8 mouse cellular contexts compared by ENCODE assay signal in genomic region chr16:20213591-20214226, GRCm38 (mm10). TPM values are rescaled to one million over a fixed set of nuclear protein-coding genes. Genes with fewer than 3 reads are reported as not detected.
DNase-seq lines count a peak whose midpoint lies in the region; ATAC-seq and TF ChIP-seq lines count a peak whose summit lies in the region.

No protein-coding gene starts in this region.

- H3K9ac ChIP-seq in heart, postnatal 0 days (replicated peaks; ENCODE audit: low read depth, low read length): no peak overlapping the region

- peak; percentile 76 for TF ChIP-seq CTCF in heart, postnatal 0 days (IDR thresholded peaks at IDR 0.05; ENCODE audit: low read depth)

- no peaks in the 10 kb centered on the region for H3K27me3 ChIP-seq in heart, postnatal 0 days (ENCODE audit: control insufficient read depth, insufficient read depth, low read length)

- peak; percentile 30 for DNase-seq in gastrocnemius, postnatal 10 days
- no peak for DNase-seq in gastrocnemius, postnatal 36 days
- DNase-seq in testis, postnatal 10 days (ENCODE audit: low spot score): peak; percentile 64
- DNase-seq in testis, postnatal 14 days (ENCODE audit: low spot score): no peak
- peak; percentile 39 for DNase-seq in cerebellum, adult 11-12 months
- peak; percentile 44 for DNase-seq in heart, postnatal 0 days (ENCODE audit: low spot score)
- DNase-seq in left cerebral cortex, postnatal 4 days: peak; percentile 41
- peak; percentile 26 for DNase-seq in skeletal muscle tissue, adult 2 months (ENCODE audit: low read depth, low spot score)

- H3K4me1 ChIP-seq in heart, postnatal 0 days (ENCODE audit: control insufficient read depth, insufficient read depth): no peaks in the 10 kb centered on the region

- no peak overlapping the region for H3K27ac ChIP-seq in heart, postnatal 0 days (ENCODE audit: low read depth)

- peaks cover 89% of the 10 kb centered on the region for H3K36me3 ChIP-seq in heart, postnatal 0 days (replicated peaks; ENCODE audit: control insufficient read depth, insufficient read depth, low read length)

- 81% methylated on average over 3 of the region's 3 CpGs for WGBS in heart, postnatal 0 days

- H3K4me2 ChIP-seq in heart, postnatal 0 days (ENCODE audit: low read depth, low read length): no peak overlapping the region

- ATAC-seq in heart, postnatal 0 days (ENCODE audit: insufficient read depth, low read depth): 0 out of 2 replicates have a peak, but pooled peaks have one; percentile 20

- H3K9me3 ChIP-seq in heart, postnatal 0 days (replicated peaks; ENCODE audit: control insufficient read depth, low read length): no peaks in the 10 kb centered on the region

- no peak overlapping the region for H3K4me3 ChIP-seq in heart, postnatal 0 days (ENCODE audit: low read depth, low read length)

- TF ChIP-seq EP300 in heart, postnatal 0 days (IDR thresholded peaks at IDR 0.05; ENCODE audit: low read depth): no peak

- intact Hi-C loops in gastrocnemius, postnatal 36 days (cut with DNase I): loop anchor here (2.0 to 10.0 kb wide), 2 partner anchors 89 to 271 kb away; partner anchors contain the start of gene Parl
- intact Hi-C loops in left cerebral cortex, postnatal 4 days (cut with DNase I): loop anchor here (5.0 to 10.0 kb wide), 2 partner anchors 89 to 131 kb away; partner anchors contain the start of gene Parl

RNA-seq across cellular contexts. Expression of gene Map6d1, which starts 27.4 kb away (rescaled TPM):
- 1 to 10 TPM; 1.3 to 1.8 TPM for total RNA-seq in gastrocnemius, postnatal 10 days (2021)
- total RNA-seq in gastrocnemius, postnatal 36 days (2021): under 1 TPM; 0.52 to 0.79 TPM
- total RNA-seq in heart, postnatal 0 days (2014; rRNA removed; ENCODE audit: low replicate concordance): 0.19 and 1.9 TPM in 2 replicates
- 0.18 and 0.19 TPM in 2 replicates for polyA plus RNA-seq in heart, postnatal 0 days (2015; fragmentation: Nextera tagmentation; extraction: Ambion mirVana)
- 1 to 10 TPM; 8.4 to 9.0 TPM for total RNA-seq in left cerebral cortex, postnatal 4 days (2021)

Comparison
In these comparisons a context has a peak if more than half of its experiments do, and no peak if none do; other contexts are left out.
1. DNase-seq: peak in gastrocnemius, postnatal 10 days (single experiment), testis, postnatal 10 days (single experiment), cerebellum, adult 11-12 months (single experiment), heart, postnatal 0 days (single experiment), left cerebral cortex, postnatal 4 days (single experiment) and skeletal muscle tissue, adult 2 months (single experiment); none in gastrocnemius, postnatal 36 days (0 of 2) and testis, postnatal 14 days (single experiment).